Mouse (Mus musculus) liver, adult (tissue): Measurements from ENCODE around the gene Usp20.

Experiments used
- GATA4 ChIP-seq: IDR thresholded peaks from 2 replicates; pipeline ENCODE4 v1.6.1; 2014; ENCODE audit warnings: mild to moderate bottlenecking, low read length; ENCODE audit not compliant: insufficient replicate concordance

Gene Usp20

GRCm38 (mm10) chr2:31056070-31056469 is 74.0 kb downstream of the Usp20 start:
- TF ChIP-seq GATA4: no peak

- TF ChIP-seq GATA4: no peak
Measured at GRCm38 (mm10) chr2:31057549-31058177, 75.6 kb downstream of the Usp20 start.

GRCm38 (mm10) chr2:31058443-31058842 is 76.4 kb downstream of the Usp20 start:
- TF ChIP-seq GATA4: no peak

GRCm38 (mm10) chr2:31060271-31060670 is 78.2 kb downstream of the Usp20 start:
- no peak for TF ChIP-seq GATA4

GRCm38 (mm10) chr2:31060787-31061730 is 79.0 kb downstream of the Usp20 start:
- TF ChIP-seq GATA4: no peak

- no peak for TF ChIP-seq GATA4
Measured at GRCm38 (mm10) chr2:31061868-31062628, 80.0 kb downstream of the Usp20 start.

- no peak for TF ChIP-seq GATA4
Measured at GRCm38 (mm10) chr2:31066019-31066789, 84.1 kb downstream of the Usp20 start.

- TF ChIP-seq GATA4: no peak
Measured at GRCm38 (mm10) chr2:31067059-31067595, 85.0 kb downstream of the Usp20 start.

- no peak for TF ChIP-seq GATA4
Measured at GRCm38 (mm10) chr2:31067696-31068245, 85.7 kb downstream of the Usp20 start.

GRCm38 (mm10) chr2:31068246-31069113 is 86.4 kb downstream of the Usp20 start:
- no peak for TF ChIP-seq GATA4

- no peak for TF ChIP-seq GATA4
Measured at GRCm38 (mm10) chr2:31069114-31069445, 87.0 kb downstream of the Usp20 start.

- no peak for TF ChIP-seq GATA4
Measured at GRCm38 (mm10) chr2:31069506-31069905, 87.4 kb downstream of the Usp20 start.
